Mouse (Mus musculus) erythroblast, embryonic 14.5 days (primary cell): Measurements from ENCODE around the gene Psmd9.

Experiments used
- GATA1 ChIP-seq: IDR thresholded peaks from 2 replicates; pipeline ENCODE4 v1.6.1; 2012; ENCODE audit warnings: low read length, inconsistent platforms, mixed read lengths
- TAL1 ChIP-seq: IDR thresholded peaks from 3 replicates; pipeline ENCODE4 v1.6.1; 2012; ENCODE audit warnings: low read length, inconsistent platforms, mixed read lengths

DNA sequence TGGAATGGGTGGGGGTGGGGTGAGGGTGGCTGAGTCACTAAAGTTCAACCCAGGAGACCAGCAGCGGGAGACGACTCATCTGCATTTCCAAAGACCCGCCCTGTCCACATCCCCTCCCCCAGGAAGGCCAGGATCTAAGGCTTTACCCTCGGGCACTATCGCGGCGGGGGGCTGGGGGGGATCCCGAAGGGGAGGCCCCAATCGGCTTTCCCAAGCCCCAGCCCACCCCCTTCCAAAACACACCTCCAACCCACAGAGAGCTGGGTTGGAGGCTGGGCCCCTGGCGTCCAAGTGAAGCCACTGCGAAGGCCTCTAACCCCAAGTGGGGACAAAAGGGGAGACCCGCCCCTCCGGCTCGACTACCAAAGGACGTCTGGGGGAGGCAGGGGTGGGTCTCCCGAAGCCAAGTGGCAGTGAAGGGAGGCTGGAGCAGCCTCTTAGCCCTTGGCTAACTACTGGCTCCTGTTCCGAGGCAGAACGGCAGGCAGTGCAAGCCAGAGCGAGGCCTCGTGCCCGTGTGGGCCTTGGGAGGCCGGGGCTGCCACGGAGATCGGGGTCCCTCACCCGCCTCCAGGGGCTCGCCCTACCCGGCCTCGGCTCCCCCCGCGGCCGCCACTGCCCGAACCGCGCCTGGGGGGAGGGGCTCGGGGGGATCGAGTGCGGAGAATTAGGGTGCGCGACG is 30.8 kb upstream of the Psmd9 start:
- TF ChIP-seq GATA1 = no peak
- no peak for TF ChIP-seq TAL1
